Mouse (Mus musculus) layer of hippocampus, postnatal 25 days (tissue): ENCODE measurements at regions not wholly inside any gene's neighbourhood (a gene's known extent, or its start where the extent isn't known, plus 50 kb on each side); places are given as distances from the start of the nearest gene placed in this dataset.

ENCODE experiments used
- DNase-seq, 2 experiments: peaks; one replicate each; pipeline ENCODE4 v3.0.0; 2022; ENCODE audit warnings: mixed read lengths in 2 of 2, low spot score in 1 of 2; ENCODE audit errors: extremely low spot score in 1 of 2

- no peak for DNase-seq
Observed at GRCm38 (mm10) chr1:92386752-92387151, 86.9 kb downstream of the Ndufa10 start.

- DNase-seq, result no peak
Observed at GRCm38 (mm10) chr1:92384945-92385344, 88.7 kb downstream of the Ndufa10 start.

DNA sequence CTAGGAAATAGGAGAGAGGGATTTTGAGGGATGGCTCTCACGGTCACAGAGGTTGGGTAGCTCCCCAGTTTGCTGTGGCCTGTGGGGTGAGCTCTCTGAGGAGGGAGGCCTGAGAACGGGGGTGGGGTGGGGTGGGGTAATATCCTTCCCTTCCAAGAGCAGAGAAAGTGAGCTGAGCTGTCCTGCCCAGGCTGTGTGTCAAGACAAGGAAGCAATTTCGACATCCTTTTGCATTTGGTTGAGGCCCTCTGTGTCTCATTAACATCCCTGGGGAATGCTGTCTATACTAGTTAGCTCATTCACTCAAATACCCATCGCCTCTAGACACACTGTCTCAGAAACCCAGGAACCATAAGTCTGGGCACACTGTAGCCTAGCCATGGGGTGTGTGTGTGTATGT, 89.9 kb downstream of the Ndufa10 start:
- no peak for DNase-seq

DNA sequence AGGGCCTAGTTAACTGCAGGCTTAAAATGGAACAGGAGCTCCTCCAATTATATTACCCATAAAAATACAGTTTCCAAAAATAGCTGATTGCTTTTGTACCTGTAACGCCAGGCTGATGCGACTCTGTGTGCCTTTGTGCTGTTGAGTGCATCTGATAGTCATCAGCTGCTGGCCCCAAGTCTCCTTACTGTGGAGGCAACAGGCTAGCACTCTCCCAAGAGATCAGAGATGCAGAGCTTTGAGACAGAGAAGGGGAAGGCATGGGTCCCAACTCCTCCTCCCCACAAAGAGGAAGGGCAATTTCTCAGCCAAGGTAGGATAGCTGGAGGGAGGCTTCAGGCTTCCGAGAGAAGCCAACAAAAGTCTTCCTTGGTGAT, 94.2 kb downstream of the Ndufa10 start:
- no peak for DNase-seq

DNA sequence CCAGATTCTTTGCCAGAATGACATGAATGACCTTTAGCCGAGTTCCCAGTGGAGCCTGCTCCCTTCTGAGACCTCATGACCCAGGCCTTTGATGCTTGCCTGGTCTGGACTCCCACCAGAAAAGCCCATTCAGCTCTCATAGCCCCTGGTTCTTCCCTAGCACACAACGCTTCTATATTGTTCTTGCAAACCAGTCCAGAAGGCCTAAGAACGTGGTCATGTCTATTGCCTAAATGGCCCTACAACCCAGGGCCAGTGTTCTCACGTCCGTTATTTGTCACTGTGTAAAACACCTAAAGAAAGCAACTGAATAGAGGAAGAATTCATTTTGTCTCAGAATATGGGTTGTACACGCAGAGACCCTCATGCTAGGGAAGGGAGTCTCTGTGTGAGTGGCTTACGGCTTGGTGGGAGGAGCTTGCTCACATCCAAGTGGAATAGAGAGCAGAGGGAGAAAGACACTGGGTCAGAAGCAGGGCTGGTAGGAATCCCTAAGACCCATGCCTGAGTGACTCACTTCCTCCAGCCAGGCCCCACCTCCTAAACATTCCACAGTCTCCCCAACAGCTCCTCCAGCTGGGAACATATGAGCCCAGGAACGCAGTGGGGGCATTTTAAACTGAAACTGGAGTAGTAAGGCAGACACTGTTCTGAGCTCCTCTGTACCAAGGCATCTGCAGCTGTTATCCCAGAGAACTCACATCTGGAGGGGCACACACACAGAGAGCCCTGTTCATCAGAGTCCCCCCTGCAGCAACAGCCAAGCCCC, 94.7 kb downstream of the Ndufa10 start:
- DNase-seq, result no peak

GRCm38 (mm10) chr1:92376456-92376855, 97.2 kb downstream of the Ndufa10 start:
- DNase-seq, result no peak

DNA sequence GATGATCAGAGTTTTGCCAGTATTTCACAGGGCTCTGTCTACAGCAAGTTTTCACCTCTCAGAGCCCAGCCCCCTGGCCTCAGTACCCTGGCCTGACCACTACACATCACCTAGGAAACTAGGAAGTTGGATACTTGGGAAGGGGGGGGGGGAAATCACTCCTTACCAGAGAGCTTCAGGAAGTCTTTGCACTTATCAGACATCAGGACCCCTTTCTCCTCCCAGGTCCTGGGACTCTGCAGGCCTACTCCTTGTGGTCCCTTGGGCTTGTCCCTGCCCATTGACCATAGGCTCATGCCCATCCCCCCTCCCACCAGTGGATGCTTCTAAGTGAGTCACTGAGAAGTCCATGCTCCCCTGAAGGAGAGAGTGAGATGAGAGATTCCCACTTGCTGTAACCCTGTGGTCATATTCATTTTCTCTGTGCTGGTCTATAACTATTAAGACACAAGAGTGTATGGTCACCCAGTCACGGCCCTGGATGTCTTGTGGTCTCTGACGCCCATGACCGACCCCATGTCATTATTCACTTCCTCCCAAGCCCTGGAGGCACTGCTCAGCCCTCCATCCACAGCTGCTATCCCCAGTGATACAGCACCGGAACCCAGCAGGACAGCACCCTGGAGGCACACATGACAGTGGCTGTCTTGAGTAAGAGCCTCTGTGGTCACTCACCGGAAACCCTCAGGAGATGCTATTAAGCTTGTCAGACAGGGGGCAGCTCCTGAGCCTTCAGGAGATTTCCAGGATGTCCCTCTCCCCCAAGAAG, 101.3 kb downstream of the Ndufa10 start:
- no peak for DNase-seq

DNA sequence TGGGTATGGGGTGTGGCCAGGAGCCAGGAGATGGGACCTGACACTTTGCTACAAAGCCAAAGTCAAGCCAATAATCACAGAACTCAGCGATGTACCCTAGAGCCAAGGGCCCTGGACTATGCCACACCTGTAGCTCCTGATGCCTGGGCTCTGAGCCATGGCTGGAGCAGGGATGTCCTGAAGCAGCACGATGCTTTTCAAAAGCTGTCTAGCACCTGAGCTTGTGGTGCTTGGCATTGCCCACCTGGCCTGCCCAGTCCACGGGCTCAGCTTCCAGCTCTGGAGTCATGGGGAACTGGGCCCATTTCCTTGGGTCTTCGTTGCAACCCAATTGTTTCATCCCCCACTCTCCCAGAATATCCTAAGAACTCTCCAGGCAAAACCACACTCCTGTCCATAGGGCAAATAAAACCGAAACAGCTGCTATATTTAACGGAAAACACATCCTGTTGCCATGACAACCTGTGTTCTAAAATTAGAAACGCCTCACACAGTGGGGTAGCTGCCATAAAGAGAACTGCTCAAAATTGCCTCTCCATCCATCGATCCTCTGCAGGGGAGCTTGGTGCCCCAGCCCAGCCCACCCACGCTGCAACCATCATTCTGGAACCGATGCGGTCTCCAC, 102.2 kb downstream of the Ndufa10 start:
- peak in 1 of 2 experiments; percentile 29 for DNase-seq

DNA sequence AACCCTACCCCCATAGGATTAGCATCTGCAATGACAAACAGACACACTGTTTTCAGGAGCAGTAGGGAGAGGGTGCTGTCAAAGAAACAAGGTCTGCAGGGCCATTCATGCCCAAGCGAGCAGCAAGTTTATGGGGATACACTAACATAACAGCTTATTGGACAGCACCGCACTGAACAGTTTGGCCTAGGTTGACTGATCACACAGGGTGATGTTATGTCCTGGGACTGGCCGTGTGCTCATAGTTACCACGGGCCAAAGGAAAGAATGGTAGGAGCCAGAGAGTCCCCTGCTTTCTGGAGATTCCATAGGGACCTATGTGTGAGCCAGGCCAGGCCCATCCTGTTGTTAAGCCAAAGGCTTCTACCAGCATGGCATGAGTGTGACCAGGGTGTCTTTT, 102.8 kb downstream of the Ndufa10 start:
- DNase-seq, result no peak

GRCm38 (mm10) chr1:92369972-92370371, 103.7 kb downstream of the Ndufa10 start:
- no peak for DNase-seq

GRCm38 (mm10) chr1:92366249-92366648, 107.4 kb downstream of the Ndufa10 start:
- DNase-seq, result no peak

DNA sequence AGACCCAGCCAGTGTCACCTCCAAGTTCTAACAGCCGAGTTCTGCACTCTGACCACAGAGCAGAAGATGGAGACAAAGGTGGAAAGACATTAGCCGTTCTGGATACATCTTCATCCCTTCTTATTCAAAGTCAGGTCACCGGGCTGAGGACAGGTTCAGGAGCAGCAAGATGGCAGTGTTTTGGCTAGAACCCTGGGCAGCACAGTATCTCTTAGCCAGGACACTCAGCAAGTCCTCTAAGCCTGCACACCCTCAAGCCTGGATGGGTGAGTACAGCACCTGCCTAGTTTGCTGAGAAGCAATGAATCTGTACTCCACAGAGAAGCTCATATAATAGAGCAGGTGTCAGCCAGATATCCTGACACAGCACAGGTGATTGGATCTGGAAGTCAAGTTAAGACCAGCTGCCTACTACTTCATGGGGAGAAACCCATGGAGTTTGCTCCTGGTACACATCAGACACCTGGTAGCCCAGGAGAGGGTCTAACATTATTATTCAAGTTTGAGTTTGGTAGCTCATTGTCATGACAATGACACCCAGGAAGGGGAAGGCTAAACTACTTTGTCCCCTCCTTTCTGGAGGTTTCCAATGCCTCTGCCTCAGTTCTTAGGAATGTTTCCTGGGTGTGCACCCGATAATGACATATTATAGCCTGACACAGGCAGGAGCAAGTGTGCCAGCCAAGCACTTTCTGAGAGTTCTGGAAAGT, 108.1 kb downstream of the Ndufa10 start:
- no peak for DNase-seq

DNA sequence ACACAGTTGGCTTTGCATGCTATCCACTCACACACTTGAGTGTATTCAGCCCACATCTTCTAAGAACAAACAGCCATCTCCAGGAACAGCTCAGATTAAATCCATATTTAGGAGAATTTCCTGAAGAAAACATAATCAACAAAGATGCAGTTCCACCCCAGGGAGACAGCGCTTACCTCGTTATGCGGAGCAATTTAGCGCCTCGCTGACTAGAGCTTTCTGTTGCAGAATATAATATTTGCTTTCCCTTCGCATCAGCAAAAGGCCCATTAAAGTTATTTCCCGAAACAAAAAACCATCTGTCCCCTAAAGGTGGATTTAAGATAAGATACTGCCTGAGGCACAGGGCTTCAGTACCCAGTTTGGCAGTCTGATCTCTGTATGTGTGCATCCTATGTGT, 112.0 kb downstream of the Ndufa10 start:
- no peak for DNase-seq

- DNase-seq, result peak; percentile 67 to 88
Observed at GRCm38 (mm10) chr1:92360255-92360654, 113.4 kb downstream of the Ndufa10 start.

DNA sequence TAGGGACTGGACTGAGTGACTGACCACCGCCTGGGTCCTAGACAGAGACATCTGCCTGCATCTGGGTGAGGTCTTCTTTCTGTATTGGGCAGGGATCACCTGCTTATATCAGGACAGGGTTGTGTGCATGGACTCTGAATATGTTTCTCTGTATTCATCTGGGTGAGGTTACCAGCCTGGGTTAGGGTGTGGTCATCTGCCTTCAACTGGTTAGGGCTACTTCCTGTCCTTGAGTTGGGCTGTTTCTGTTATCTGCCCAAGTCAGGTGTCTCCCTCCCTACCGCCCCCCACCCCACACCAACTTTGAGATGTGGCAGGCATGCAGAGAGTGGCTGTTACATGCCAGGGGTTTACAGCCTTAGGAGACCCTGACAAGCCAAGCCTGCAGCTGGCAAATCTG, 114.2 kb downstream of the Ndufa10 start:
- DNase-seq, result no peak

GRCm38 (mm10) chr1:92358758-92359287, 114.8 kb downstream of the Ndufa10 start:
- DNase-seq, result no peak

- DNase-seq, result no peak
Observed at GRCm38 (mm10) chr1:92348353-92349005, 125.2 kb downstream of the Ndufa10 start.

DNA sequence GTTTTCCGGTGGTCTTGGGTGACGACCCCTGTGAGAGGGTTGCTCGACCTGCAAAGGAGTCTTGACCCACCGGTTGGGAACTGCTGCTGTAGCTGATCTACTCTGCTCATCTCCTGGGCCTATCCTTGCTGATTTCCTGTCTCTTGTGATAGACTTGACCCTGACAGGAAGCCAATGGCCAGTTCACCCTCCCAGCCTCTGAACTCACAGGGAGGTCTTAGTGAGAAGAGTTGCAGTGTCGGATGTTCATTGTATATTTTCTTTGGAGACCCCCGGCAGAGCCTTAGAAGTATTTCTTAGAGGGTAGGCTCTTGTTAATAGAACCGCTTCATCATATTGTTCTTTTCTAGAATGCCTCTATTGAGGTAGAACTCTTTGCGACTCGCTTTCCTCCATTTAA, 126.0 kb downstream of the Ndufa10 start:
- no peak for DNase-seq

DNA sequence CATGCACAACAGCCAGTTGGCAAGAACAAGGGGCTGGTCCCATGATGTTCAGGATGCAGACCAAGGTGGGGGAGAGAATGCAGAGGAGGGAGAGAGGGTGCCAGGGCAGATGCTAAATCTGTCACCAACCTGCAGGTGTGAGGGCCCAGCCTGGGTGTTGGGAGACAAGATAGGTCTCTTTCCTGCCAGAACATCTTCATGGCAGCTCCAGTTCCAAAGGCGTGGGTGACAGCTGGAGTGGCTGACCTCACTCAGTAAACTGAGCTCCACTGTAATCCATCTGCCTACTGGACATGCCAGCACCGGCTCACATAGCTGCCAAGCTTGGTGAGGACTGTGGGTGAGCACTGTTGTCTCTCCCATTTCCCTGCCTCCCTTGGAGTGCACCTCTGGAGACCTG, 129.9 kb downstream of the Ndufa10 start:
- no peak for DNase-seq

GRCm38 (mm10) chr1:92343161-92343598, 130.5 kb downstream of the Ndufa10 start:
- DNase-seq, result no peak
